Mouse (Mus musculus): ENCODE results near the gene Olfr222.
"Not testable (repeated sequence)": the region's sequence is repeated elsewhere in the genome, so short reads cannot be mapped to it uniquely, and the experiment has no call there.

DNA sequence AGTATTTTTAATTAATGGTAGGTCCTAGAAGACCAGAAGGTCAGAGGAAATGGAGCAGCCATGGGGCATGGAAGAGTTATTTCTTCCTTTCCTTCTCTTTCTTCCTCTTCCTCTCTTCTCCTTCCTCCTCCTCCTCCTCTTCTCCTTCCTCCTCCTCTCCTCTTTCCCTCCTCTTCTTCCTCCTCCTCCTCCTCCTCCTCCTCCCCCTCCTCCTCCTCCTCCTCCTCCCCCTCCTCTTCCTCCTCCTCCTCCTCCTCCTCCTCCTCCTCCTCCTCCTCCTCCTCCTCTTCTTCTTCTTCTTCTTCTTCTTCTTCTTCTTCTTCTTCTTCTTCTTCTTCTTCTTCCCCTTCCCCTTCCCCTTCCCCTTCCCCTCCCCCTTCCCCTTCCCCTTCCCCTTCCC lies at the start of gene Olfr222:
- TF ChIP-seq CTCF, POLR2A (IDR thresholded peaks at IDR 0.05; ENCODE audit: insufficient read depth, low read depth, low read length): not testable (repeated sequence)
